Mouse (Mus musculus) liver, embryonic 13.5 days (tissue): ENCODE results near the gene Xbp1. TPM values are rescaled to one million over a fixed set of nuclear protein-coding genes. Genes with fewer than 3 reads are reported as not detected.
"Not testable (repeated sequence)": the region's sequence is repeated elsewhere in the genome, so short reads cannot be mapped to it uniquely, and the experiment has no call there.

Experiments
- ATAC-seq: fragments of 200-750 bp; cut with Nextera tagmentation; 2 replicates; pipeline ENCODE4 v1.8.0; 2017; ENCODE audit warnings: low read depth, mild to moderate bottlenecking, moderate number of reproducible peaks, moderate library complexity
- DNase-seq: peaks from one replicate; pipeline ENCODE4 v3.0.0; 2022
- H3K27ac ChIP-seq: fragments of 300-500 bp; sonication (generic); 2 replicates; pipeline ENCODE4 v1.5.1; 2015; ENCODE audit warnings: moderate library complexity, mild to moderate bottlenecking, inconsistent platforms
- H3K27me3 ChIP-seq: fragments of 300-500 bp; sonication (generic); 2 replicates; pipeline ENCODE4 v1.6.1; 2015; ENCODE audit warnings: mild to moderate bottlenecking, inconsistent platforms
- H3K36me3 ChIP-seq: fragments of 300-500 bp; sonication (generic); 2 replicates; pipeline ENCODE4 v1.6.1; 2015; ENCODE audit warnings: mild to moderate bottlenecking, inconsistent platforms
- H3K4me1 ChIP-seq: fragments of 300-500 bp; sonication (generic); replicated peaks from 2 replicates; pipeline ENCODE4 v1.6.1; 2015; ENCODE audit warnings: inconsistent platforms
- H3K4me2 ChIP-seq: fragments of 300-500 bp; sonication (generic); 2 replicates; pipeline ENCODE4 v1.6.1; 2015; ENCODE audit warnings: inconsistent platforms, mild to moderate bottlenecking, moderate library complexity
- H3K4me3 ChIP-seq: fragments of 300-500 bp; sonication (generic); replicated peaks from 2 replicates; pipeline ENCODE4 v1.5.1; 2015; ENCODE audit warnings: mild to moderate bottlenecking, inconsistent platforms
- H3K9ac ChIP-seq: fragments of 300-500 bp; sonication (generic); 2 replicates; pipeline ENCODE4 v1.6.1; 2015; ENCODE audit warnings: mild to moderate bottlenecking, inconsistent platforms
- H3K9me3 ChIP-seq: fragments of 300-500 bp; sonication (generic); replicated peaks from 2 replicates; pipeline ENCODE4 v1.6.1; 2016; ENCODE audit warnings: inconsistent platforms
- WGBS: fragments of 180-500 bp; shearing (Covaris S2); methylation state at CpG from one replicate; pipeline ENCODE4 v1.1.7; 2015; ENCODE audit not compliant: insufficient replicate concordance; 5-methylcytosine and 5-hydroxymethylcytosine counted together
- polyA plus RNA-seq: library from polyadenylated mRNA; unstranded; fragments of >200 nt; fragmentation: Nextera tagmentation; extraction: Ambion mirVana; gene quantifications from 2 replicates; pipeline ENCODE4 v1.2.1, GENCODE M21; 2015

Gene Xbp1
- 82.1 and 95.7 TPM in 2 replicates for polyA plus RNA-seq

DNA sequence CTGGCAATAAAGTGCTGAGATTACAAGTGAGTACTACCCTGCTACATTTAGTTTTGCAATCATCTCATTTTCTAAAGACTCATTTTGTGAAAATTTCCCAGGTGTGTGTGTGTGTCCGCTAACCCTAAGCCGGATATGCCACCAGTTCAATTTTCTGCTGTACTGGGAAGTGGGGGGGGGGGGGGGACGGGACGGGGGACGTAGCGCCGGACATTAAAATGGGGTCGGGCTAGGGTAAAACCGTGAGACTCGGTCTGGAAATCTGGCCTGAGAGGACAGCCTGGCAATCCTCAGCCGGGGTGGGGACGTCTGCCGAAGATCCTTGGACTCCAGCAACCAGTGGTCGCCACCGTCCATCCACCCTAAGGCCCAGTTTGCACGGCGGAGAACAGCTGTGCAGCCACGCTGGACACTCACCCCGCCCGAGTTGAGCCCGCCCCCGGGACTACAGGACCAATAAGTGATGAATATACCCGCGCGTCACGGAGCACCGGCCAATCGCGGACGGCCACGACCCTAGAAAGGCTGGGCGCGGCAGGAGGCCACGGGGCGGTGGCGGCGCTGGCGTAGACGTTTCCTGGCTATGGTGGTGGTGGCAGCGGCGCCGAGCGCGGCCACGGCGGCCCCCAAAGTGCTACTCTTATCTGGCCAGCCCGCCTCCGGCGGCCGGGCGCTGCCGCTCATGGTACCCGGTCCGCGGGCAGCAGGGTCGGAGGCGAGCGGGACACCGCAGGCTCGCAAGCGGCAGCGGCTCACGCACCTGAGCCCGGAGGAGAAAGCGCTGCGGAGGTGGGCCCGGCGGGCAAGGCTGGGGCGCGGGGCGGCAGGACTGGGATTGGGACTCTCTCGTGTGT, at the start of gene Xbp1:
Gene Xbp1 (plus strand): TSS at position 248 of the 854 bp plus-strand sequence.
- peak within 1 kb of the TSS; percentile 89 for H3K4me2 ChIP-seq
- no peaks in the 10 kb centered on the region for H3K27me3 ChIP-seq
- peak within 1 kb of the TSS; percentile 94 for H3K4me3 ChIP-seq
- under 1% methylated on average over 72 of the region's 72 CpGs for WGBS
- no peaks in the 10 kb centered on the region for H3K9me3 ChIP-seq
- H3K36me3 ChIP-seq, result peaks cover 34% of the 10 kb centered on the region
- H3K9ac ChIP-seq, result peak within 1 kb of the TSS; percentile 98
- peak; percentile 95 for ATAC-seq
- peaks cover 33% of the 10 kb centered on the region for H3K4me1 ChIP-seq
- H3K27ac ChIP-seq, result peak within 1 kb of the TSS; percentile 95
- peak; percentile 94 for DNase-seq

DNA sequence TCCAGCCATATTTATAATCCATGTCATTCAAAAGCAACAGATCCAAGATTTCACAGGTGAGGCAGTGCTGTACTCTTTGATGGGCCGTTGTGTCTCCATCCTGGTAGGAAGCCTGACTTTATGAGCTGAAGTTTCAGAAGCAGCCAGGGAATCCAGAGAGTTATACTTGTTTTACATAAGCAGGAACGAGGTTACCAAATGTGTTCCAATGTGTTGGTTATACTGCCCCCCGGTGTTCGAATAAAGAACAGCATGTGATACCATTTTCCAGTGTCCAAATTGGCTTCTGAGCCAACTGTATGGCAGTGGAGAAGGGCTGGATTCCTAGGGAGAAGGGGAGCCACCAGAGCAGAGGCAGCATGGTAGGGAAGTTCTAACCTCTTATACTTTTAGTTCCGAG, 46.3 kb upstream of the Xbp1 start:
- Histone ChIP-seq H3K36me3 (no peaks in the 10 kb centered on the region), H3K27me3 (no peaks in the 10 kb centered on the region), H3K9ac (no peak overlapping the region), H3K9me3 (no peaks in the 10 kb centered on the region), H3K4me2 (no peak overlapping the region), H3K4me3 (no peak overlapping the region), H3K4me1 (no peaks in the 10 kb centered on the region), H3K27ac (no peak overlapping the region)
- WGBS, result 9% methylated on average over 5 of the region's 5 CpGs
- DNase-seq (peak; percentile 27), ATAC-seq (no peak)

DNA sequence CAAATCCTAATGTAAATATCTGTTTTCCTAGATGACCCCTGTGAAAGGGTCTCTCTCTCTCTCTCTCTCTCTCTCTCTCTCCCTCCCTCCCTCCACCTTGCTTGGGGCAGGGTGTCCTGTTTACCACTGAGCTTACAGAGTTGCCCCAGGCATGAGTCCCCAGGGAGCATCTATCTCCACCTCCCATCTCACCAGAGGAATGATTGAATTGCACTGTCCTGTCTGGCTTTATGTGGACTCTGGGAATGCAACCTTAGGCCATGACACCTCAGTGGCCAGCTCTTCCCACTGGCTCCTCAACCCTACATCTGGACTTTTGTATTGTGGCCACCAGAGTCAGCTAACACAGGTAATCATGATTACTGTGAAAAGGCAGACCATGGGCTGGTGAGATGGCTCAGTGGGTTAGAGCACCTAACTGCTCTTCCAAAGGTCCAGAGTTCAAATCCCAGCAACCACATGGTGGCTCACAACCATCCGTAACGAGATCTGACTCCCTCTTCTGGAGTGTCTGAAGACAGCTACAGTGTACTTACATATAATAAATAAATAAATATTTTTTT, 44.8 kb upstream of the Xbp1 start:
- H3K9me3 ChIP-seq, H3K27ac ChIP-seq, H3K4me3 ChIP-seq, ATAC-seq, H3K4me1 ChIP-seq, DNase-seq, H3K4me2 ChIP-seq, H3K36me3 ChIP-seq, H3K9ac ChIP-seq, H3K27me3 ChIP-seq: not testable (repeated sequence)
- 80% methylated on average over 2 of the region's 2 CpGs for WGBS

DNA sequence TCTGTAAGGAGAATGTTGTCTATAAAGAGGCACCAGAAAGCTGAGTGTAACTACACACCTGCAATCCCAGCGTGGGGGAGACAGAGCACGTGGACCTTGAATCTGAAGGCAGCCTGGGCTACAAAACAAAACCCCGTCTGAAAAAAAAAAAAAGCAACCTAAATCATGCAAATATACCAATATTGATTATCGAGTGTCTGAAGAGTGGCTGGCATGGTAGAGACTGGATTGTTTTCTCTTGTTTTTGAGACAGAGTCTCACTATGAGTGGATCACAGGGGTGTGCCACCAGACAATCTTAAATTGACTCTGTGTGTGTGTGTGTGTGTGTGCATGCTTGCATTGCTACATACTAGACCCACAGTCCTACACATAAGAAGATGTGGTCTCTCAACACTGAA, 43.7 kb upstream of the Xbp1 start:
- WGBS, result 67% methylated on average over 4 of the region's 4 CpGs
- Histone ChIP-seq H3K4me2 (no peak overlapping the region), H3K4me3 (no peak overlapping the region), H3K36me3 (no peaks in the 10 kb centered on the region), H3K27ac (no peak overlapping the region), H3K9me3 (no peaks in the 10 kb centered on the region), H3K27me3 (no peaks in the 10 kb centered on the region), H3K4me1 (no peaks in the 10 kb centered on the region), H3K9ac (no peak overlapping the region)
- ATAC-seq (no peak), DNase-seq (no peak)

DNA sequence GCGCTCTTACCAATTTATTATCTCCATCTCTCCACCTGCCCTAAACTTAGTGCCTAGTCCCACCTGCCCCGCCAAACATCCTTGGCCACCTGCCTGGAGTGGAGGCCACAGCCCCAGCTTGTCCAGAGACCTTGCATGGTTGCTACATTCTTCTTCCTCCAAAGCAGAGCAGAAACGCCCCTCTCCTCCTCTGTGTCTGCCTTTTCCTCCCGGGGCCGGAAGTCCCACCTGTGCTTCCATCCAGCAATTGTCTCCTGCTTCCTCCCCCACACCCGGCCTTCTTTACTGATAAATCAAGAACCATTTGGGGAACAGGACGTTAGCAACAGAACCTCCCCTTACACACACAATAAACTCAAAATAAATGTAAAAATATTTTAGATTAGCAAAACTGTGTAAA, 42.3 kb upstream of the Xbp1 start:
- H3K36me3 ChIP-seq, result no peaks in the 10 kb centered on the region
- ATAC-seq (no peak), DNase-seq (no peak)
- no peaks in the 10 kb centered on the region for H3K27me3 ChIP-seq
- H3K4me1 ChIP-seq, result no peaks in the 10 kb centered on the region
- no peak overlapping the region for H3K9ac ChIP-seq
- no peaks in the 10 kb centered on the region for H3K9me3 ChIP-seq
- H3K4me3 ChIP-seq, result no peak overlapping the region
- 55% methylated on average over 7 of the region's 7 CpGs for WGBS
- H3K27ac ChIP-seq, result no peak overlapping the region
- no peak overlapping the region for H3K4me2 ChIP-seq

DNA sequence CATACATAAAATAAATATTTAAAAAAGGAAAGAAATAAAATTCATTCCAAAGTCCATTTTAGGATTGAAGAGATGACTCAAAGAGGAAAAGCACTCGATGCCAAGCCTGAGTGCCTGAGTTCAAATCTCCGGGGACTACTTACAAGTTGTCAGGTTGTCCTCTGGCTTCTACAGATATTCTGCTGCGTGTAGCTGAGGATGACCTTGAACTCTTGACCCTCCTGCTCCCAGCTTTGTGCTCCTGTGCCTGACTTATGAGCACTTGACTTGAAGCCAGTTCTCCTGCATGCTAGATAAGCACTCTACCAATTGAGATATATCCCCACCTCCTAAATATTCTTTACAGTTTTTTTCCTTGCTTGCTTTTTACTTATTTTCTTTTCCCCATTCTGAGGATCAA, 41.6 kb upstream of the Xbp1 start:
- no peak overlapping the region for H3K4me2 ChIP-seq
- H3K27ac ChIP-seq, result no peak overlapping the region
- H3K4me3 ChIP-seq, result no peak overlapping the region
- no peak overlapping the region for H3K9ac ChIP-seq
- H3K27me3 ChIP-seq, result no peaks in the 10 kb centered on the region
- WGBS, result 77% methylated on average over 3 of the region's 3 CpGs
- H3K36me3 ChIP-seq, result no peaks in the 10 kb centered on the region
- no peaks in the 10 kb centered on the region for H3K4me1 ChIP-seq
- ATAC-seq, result no peak
- no peak for DNase-seq
- no peaks in the 10 kb centered on the region for H3K9me3 ChIP-seq

DNA sequence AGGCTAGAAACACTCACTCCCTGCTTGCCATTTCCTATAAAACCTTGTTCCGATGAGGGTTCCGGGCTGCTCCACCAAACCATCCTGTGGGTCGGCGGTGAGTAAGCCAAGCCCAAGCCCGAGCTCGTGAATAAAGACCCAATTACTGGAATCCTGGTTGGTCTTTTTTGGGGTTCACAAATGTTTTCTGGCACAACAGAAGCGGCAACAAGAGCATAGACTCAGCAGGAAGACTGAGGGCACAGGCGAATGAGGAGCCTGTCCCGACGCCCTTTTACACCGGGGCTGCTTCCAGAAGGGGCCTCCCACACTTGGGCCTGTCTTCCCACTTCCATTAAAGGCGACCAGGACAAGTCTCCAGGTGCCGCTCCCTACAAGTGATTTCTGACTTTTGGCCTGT, 37.9 kb upstream of the Xbp1 start:
- WGBS, result 78% methylated on average over 13 of the region's 13 CpGs
- H3K4me2 ChIP-seq, result no peak overlapping the region
- no peak for DNase-seq
- peaks cover 12% of the 10 kb centered on the region for H3K4me1 ChIP-seq
- no peak overlapping the region for H3K27ac ChIP-seq
- no peak for ATAC-seq
- no peaks in the 10 kb centered on the region for H3K9me3 ChIP-seq
- no peak overlapping the region for H3K4me3 ChIP-seq
- no peaks in the 10 kb centered on the region for H3K36me3 ChIP-seq
- no peaks in the 10 kb centered on the region for H3K27me3 ChIP-seq
- H3K9ac ChIP-seq, result no peak overlapping the region

DNA sequence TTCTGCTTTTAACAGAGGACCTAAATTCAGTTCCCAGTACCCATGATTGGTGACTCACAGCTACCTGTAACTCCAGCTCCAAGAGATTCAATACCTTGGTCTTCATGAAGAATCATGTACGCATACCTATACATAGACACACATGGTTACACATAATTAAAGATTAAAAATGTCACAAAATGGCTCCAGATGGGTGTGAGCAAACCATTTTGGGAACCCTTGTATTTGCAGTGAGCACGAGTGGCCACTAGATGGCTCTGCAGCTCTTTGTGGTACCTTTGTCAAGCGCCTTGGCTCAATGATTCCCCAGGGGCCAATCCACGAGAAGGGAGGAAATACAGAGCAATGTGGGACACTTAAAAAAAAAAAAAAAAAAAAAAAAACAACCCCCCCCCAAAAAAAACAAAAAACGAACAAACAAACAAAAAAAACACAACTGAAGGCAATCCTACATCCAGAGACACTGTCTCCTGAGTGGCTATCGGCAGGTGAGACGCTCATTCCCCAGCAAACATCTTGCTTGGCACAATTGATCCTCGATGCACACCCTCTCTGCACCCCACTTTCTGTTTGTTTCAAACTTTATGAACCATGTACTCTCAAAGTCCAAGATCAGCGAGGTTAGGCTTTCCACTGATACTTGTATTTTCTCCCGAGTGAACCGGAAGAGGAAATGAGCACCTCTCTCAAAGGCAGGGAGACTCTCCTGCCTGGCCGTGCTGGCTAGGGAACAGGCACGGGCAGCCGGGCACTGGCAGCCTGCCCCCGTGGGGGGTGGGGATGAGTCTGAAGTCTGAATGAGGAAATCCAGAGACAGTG, 35.1 kb upstream of the Xbp1 start:
- peak overlapping the region; percentile 75 for H3K9ac ChIP-seq
- peak; percentile 73 for ATAC-seq
- 8% methylated on average over 15 of the region's 15 CpGs for WGBS
- DNase-seq, result peak; percentile 74
- peaks cover 12% of the 10 kb centered on the region for H3K4me1 ChIP-seq
- peak overlapping the region; percentile 61 for H3K4me3 ChIP-seq
- H3K9me3 ChIP-seq, result no peaks in the 10 kb centered on the region
- H3K27me3 ChIP-seq, result no peaks in the 10 kb centered on the region
- H3K27ac ChIP-seq, result peak overlapping the region; percentile 64
- H3K4me2 ChIP-seq, result peak overlapping the region; percentile 76
- no peaks in the 10 kb centered on the region for H3K36me3 ChIP-seq

DNA sequence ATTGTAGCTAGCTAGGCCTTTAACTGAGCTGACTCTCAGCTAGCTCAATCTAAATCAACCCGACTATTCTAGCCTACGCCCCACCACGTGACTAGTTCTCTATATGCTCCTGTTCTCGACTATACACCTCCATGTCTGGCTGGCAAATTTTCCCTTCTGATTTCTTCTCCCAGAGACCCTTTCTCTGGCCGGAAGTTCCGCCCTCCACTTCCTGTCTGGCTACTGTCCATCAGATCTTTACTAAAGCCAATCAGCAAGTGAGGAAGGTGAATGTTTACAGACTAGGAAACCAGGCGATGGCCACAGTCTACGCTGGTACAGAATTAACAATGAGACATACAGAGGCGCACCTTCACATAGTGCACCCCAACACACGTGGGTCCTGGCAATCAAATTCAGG, 31.0 kb upstream of the Xbp1 start:
- DNase-seq, H3K27ac ChIP-seq, H3K4me3 ChIP-seq, H3K9me3 ChIP-seq, H3K4me2 ChIP-seq, H3K27me3 ChIP-seq, ATAC-seq, H3K9ac ChIP-seq, H3K36me3 ChIP-seq: not testable (repeated sequence)
- WGBS, result 75% methylated on average over 10 of the region's 10 CpGs
- peaks cover 14% of the 10 kb centered on the region for H3K4me1 ChIP-seq

DNA sequence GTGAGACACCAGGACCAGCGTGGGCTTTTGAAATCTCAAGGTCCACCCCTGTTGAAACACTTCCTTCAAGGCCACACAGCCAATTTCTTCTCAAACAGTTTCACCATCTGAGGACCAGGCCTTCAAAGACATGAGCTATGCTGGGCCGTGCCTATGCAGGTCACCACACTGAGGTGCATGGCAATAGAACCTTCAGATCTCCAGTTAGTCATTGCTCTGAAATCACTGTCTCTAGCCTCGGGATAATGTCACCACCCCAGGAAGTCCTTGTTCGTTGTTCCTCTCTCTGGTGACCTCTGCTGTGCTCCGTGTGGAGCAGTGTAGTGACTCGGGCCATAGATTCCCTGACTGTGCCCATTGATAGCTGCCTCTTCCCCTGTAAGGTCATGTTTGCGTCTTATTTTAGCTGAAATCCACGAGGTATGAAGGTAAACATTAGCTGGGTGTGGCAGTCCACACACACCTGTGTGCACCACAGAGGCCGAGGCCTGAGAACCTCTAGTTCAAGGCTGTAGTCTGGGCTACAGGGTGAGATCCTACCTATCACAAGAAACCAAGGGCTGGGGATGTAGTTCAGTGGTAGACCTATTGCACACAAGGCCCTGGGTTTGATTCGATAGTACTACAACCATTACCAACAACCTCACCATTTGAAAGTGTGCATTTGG, 29.3 kb upstream of the Xbp1 start:
- Histone ChIP-seq H3K4me3 (no peak overlapping the region), H3K9me3 (no peaks in the 10 kb centered on the region), H3K9ac (no peak overlapping the region), H3K27ac (no peak overlapping the region; the same call in 1 of the 2 replicates), H3K4me1 (peaks cover 7% of the 10 kb centered on the region), H3K27me3 (no peaks in the 10 kb centered on the region), H3K36me3 (no peaks in the 10 kb centered on the region), H3K4me2 (no peak overlapping the region)
- 0 out of 2 replicates have a peak, but pooled peaks have one; percentile 16 for ATAC-seq
- no peak for DNase-seq
- WGBS, result 70% methylated on average over 10 of the region's 10 CpGs

DNA sequence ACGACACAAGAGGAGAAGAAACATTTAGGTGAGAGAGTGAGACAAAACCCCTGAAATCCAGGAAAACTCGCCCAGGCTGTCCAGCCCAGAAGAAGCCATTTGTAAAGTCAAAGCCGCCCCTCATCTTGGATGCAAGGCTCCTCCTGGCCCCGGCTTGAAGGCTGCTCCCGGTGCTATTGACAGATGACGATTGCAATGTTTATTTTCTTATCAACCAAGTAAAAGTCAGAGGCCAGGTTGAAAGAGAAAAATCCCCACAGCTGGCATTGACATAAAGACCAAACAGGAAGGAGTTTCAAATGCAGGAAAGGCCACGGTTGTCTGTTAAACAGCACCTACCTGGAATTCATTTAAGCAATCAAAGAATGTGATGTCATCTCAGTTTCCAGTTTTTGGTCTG, 28.5 kb upstream of the Xbp1 start:
- Histone ChIP-seq H3K4me3 (no peak overlapping the region), H3K9me3 (no peaks in the 10 kb centered on the region), H3K4me2 (no peak overlapping the region), H3K36me3 (no peaks in the 10 kb centered on the region), H3K27ac (no peak overlapping the region), H3K27me3 (no peaks in the 10 kb centered on the region), H3K9ac (no peak overlapping the region), H3K4me1 (peaks cover 2% of the 10 kb centered on the region; the same call in 1 of the 2 replicates)
- ATAC-seq, result no peak
- DNase-seq, result no peak
- 61% methylated on average over 7 of the region's 7 CpGs for WGBS
